Mouse (Mus musculus) sigmoid colon, adult 10 weeks (tissue): ENCODE measurements around the gene Tial1. TPM values are rescaled to one million over a fixed set of nuclear protein-coding genes. Genes with fewer than 3 reads are reported as not detected.

ENCODE experiments used
- polyA plus RNA-seq: library from polyadenylated mRNA; stranded (reverse); fragments of 350-450 nt; fragmentation: Illumina TruSeq; extraction: RNeasy Lipid Tissue Mini Kit (QIAGEN cat#74804); gene quantifications from one replicate; pipeline ENCODE4 v1.2.3, GENCODE M21; 2014; ENCODE audit warnings: low read depth, low replicate concordance

The Tial1 gene
- 258 TPM for polyA plus RNA-seq

GRCm38 (mm10) chr7:128461285-128462215 is at the start of gene Tial1:
Gene Tial1 (minus strand): TSS chr7:128461717.

GRCm38 (mm10) chr7:128417930-128418779 is 43.4 kb downstream of the Tial1 start, which contains the start of gene Rgs10:
Gene Rgs10 (minus strand): TSS chr7:128418758.

Other genes starting within 250 kb of the Tial1 start
- gene Armc5, start 224.4 kb downstream of the Tial1 start, polyA plus RNA-seq = 0.22 TPM
- 8.0 TPM for gene 9130023H24Rik, start 223.7 kb downstream of the Tial1 start, polyA plus RNA-seq
- 12.4 TPM for gene Tgfb1i1, start 214.9 kb downstream of the Tial1 start, polyA plus RNA-seq
- gene Slc5a2, start 196.1 kb downstream of the Tial1 start, polyA plus RNA-seq = not detected
- 10.2 TPM for gene BC017158, start 163.5 kb downstream of the Tial1 start, polyA plus RNA-seq
- 33.3 TPM for gene Rgs10, start 43.0 kb downstream of the Tial1 start, polyA plus RNA-seq
- gene Bag3, start 61.9 kb upstream of the Tial1 start, polyA plus RNA-seq = 16.7 TPM
- 28.9 TPM for gene Inpp5f, start 149.6 kb upstream of the Tial1 start, polyA plus RNA-seq